Mouse (Mus musculus) spleen, adult 2 months (tissue): ENCODE data around the gene Gm10961.

ENCODE experiments used
- CTCF ChIP-seq: fragments of 200-500 bp; IDR thresholded peaks from 2 replicates; pipeline ENCODE4 v1.5.1; 2011; ENCODE audit warnings: mild to moderate bottlenecking, inconsistent platforms; ENCODE audit not compliant: insufficient read depth, insufficient read length, insufficient replicate concordance; ENCODE audit errors: extremely low read depth
- POLR2A ChIP-seq: fragments of 200-500 bp; IDR thresholded peaks from 2 replicates; pipeline ENCODE4 v1.6.1; 2011; ENCODE audit warnings: low read depth, low read length, inconsistent platforms

DNA sequence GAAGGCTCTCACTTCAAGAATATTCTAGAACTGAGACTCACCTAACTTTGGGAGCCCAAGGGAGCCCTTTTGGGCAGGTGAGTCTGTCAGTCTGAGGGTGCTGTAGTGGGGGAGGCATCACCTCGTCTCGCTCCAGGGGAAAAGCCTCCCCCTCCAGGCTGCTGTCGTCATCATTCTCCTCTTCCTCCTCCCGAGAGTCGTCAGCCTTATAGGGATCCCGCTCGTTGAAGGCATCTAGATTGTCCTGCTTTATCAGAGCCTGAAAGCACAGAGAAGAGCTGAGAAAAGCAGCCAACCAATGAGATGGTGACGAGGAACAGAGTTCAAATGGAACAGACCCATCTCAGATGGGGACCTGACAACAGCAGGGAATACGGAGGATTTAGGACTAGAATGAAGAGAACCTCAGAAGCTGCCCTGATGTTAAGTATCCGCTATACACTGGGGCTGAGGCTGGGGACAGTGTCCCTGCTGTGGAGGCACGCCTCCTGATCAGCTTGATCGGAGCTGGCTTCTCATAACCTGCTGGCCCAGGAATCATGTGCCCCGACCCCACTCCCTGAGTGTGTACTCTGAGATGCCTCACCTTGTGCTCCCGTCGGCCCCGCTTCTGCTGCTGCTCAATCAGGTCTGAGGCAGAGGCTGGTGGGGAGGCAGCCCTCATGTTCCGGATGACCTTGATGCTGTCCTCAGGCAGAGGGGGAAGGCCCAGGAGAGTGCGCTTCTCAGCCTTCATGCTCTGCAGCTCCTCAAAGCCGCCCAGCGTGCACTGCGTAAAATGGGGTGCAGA, 9.6 kb upstream of the Gm10961 start:
- TF ChIP-seq CTCF = no peak
- TF ChIP-seq POLR2A = no peak
